Mouse (Mus musculus) intestine, postnatal 0 days (tissue): ENCODE measurements around the gene Mki67. TPM values are rescaled to one million over a fixed set of nuclear protein-coding genes. Genes with fewer than 3 reads are reported as not detected.
"Not testable (repeated sequence)": the region's sequence is repeated elsewhere in the genome, so short reads cannot be mapped to it uniquely, and the experiment has no call there.

Source experiments
- ATAC-seq: fragments of 200-750 bp; cut with Nextera tagmentation; 2 replicates; pipeline ENCODE4 v1.8.0; 2017; ENCODE audit warnings: mild to moderate bottlenecking, moderate TSS enrichment, moderate library complexity
- H3K27ac ChIP-seq: fragments of 300-500 bp; sonication (generic); 2 replicates; pipeline ENCODE4 v1.5.1; 2014; ENCODE audit warnings: mild to moderate bottlenecking, low read depth, low read length, moderate library complexity
- H3K27me3 ChIP-seq: fragments of 300-500 bp; sonication (generic); replicated peaks from 2 replicates; pipeline ENCODE4 v1.6.1; 2014; ENCODE audit warnings: low read length, mixed read lengths; ENCODE audit not compliant: control insufficient read depth, insufficient read depth
- H3K36me3 ChIP-seq: fragments of 300-500 bp; sonication (generic); 2 replicates; pipeline ENCODE4 v1.6.1; 2014; ENCODE audit warnings: mild to moderate bottlenecking, moderate library complexity; ENCODE audit not compliant: control insufficient read depth, insufficient read depth
- H3K4me1 ChIP-seq: fragments of 300-500 bp; sonication (generic); replicated peaks from 2 replicates; pipeline ENCODE4 v1.6.1; 2014; ENCODE audit warnings: antibody characterized with exemption, low read length, mixed read lengths; ENCODE audit not compliant: control insufficient read depth, insufficient read depth
- H3K4me2 ChIP-seq: fragments of 300-500 bp; sonication (generic); replicated peaks from 2 replicates; pipeline ENCODE4 v1.6.1; 2014; ENCODE audit warnings: low read depth, mild to moderate bottlenecking, moderate library complexity
- H3K4me3 ChIP-seq: fragments of 300-500 bp; sonication (generic); 2 replicates; pipeline ENCODE4 v1.5.1; 2014; ENCODE audit warnings: low read depth, low read length
- H3K9ac ChIP-seq: fragments of 300-500 bp; sonication (generic); 2 replicates; pipeline ENCODE4 v1.6.1; 2014; ENCODE audit warnings: mild to moderate bottlenecking, low read depth, low read length
- H3K9me3 ChIP-seq: fragments of 300-500 bp; sonication (generic); 2 replicates; pipeline ENCODE4 v1.6.1; 2016; ENCODE audit warnings: mixed run types; ENCODE audit not compliant: control insufficient read depth
- CTCF ChIP-seq: sonication (generic); IDR thresholded peaks from 2 replicates; pipeline ENCODE4 v1.5.1; 2016; ENCODE audit warnings: low read depth, mild to moderate bottlenecking, control low read depth, antibody characterized with exemption, moderate library complexity
- whole genome bisulfite sequencing: fragments of 180-500 bp; shearing (Covaris S2); extraction: QIAGEN DNeasy Blood & Tissue Kit; methylation state at CpG from one replicate; pipeline ENCODE4 v1.1.7; 2014; 5-methylcytosine and 5-hydroxymethylcytosine counted together
- polyA plus RNA-seq: library from polyadenylated mRNA; unstranded; fragments of >200 nt; fragmentation: Nextera tagmentation; extraction: Ambion mirVana; gene quantifications from 2 replicates; pipeline ENCODE4 v1.2.1, GENCODE M21; 2015

The Mki67 gene
- polyA plus RNA-seq, 1 experiment from 2014 or later: 9.0 TPM

- Histone ChIP-seq H3K9ac (no peak overlapping the region), H3K27me3 (no peaks in the 10 kb centered on the region), H3K27ac (no peak overlapping the region), H3K4me2 (no peak overlapping the region), H3K4me3 (no peak overlapping the region), H3K9me3 (no peaks in the 10 kb centered on the region), H3K4me1 (no peaks in the 10 kb centered on the region), H3K36me3 (peaks cover 48% of the 10 kb centered on the region)
- no peak for ATAC-seq
- no peak for TF ChIP-seq CTCF
- 85% methylated on average over 4 of the region's 4 CpGs for WGBS
These were observed 20.0 kb downstream of the Mki67 start for GRCm38 (mm10) chr7:135696127-135696526.

- Histone ChIP-seq H3K4me2 (no peak overlapping the region), H3K9ac (no peak overlapping the region), H3K4me3 (no peak overlapping the region), H3K9me3 (no peaks in the 10 kb centered on the region), H3K27ac (no peak overlapping the region; the same call in 1 of the 2 replicates), H3K27me3 (no peaks in the 10 kb centered on the region), H3K4me1 (no peaks in the 10 kb centered on the region), H3K36me3 (peaks cover 47% of the 10 kb centered on the region)
- WGBS: 95% methylated on average over 5 of the region's 5 CpGs
- ATAC-seq: no peak
- TF ChIP-seq CTCF: no peak
These were observed 21.4 kb downstream of the Mki67 start for GRCm38 (mm10) chr7:135694796-135695195.

- WGBS: 91% methylated on average over 4 of the region's 4 CpGs
- no peak overlapping the region for H3K4me2 ChIP-seq
- no peaks in the 10 kb centered on the region for H3K27me3 ChIP-seq
- no peak overlapping the region for H3K4me3 ChIP-seq
- no peaks in the 10 kb centered on the region for H3K9me3 ChIP-seq
- no peak for TF ChIP-seq CTCF
- no peak for ATAC-seq
- H3K4me1 ChIP-seq: no peaks in the 10 kb centered on the region
- no peak overlapping the region for H3K9ac ChIP-seq
- H3K36me3 ChIP-seq: peaks cover 52% of the 10 kb centered on the region
- no peak overlapping the region for H3K27ac ChIP-seq
These were observed 22.0 kb downstream of the Mki67 start for GRCm38 (mm10) chr7:135694130-135694529.

- H3K36me3 ChIP-seq: peaks cover 72% of the 10 kb centered on the region
- H3K4me2 ChIP-seq: no peak overlapping the region
- no peak for TF ChIP-seq CTCF
- H3K4me3 ChIP-seq: no peak overlapping the region
- no peaks in the 10 kb centered on the region for H3K4me1 ChIP-seq
- H3K27ac ChIP-seq: no peak overlapping the region
- no peaks in the 10 kb centered on the region for H3K9me3 ChIP-seq
- 86% methylated on average over 5 of the region's 5 CpGs for WGBS
- ATAC-seq: no peak
- H3K27me3 ChIP-seq: no peaks in the 10 kb centered on the region
- H3K9ac ChIP-seq: no peak overlapping the region
These were observed 24.2 kb downstream of the Mki67 start for GRCm38 (mm10) chr7:135691941-135692340.

GRCm38 (mm10) chr7:135689396-135689795 lies 26.8 kb downstream of the Mki67 start:
- peaks cover 69% of the 10 kb centered on the region for H3K36me3 ChIP-seq
- no peaks in the 10 kb centered on the region for H3K27me3 ChIP-seq
- TF ChIP-seq CTCF: no peak
- H3K4me3 ChIP-seq: no peak overlapping the region
- no peaks in the 10 kb centered on the region for H3K9me3 ChIP-seq
- 91% methylated on average over 7 of the region's 7 CpGs for WGBS
- no peak overlapping the region for H3K27ac ChIP-seq
- H3K9ac ChIP-seq: no peak overlapping the region
- H3K4me1 ChIP-seq: no peaks in the 10 kb centered on the region
- no peak overlapping the region for H3K4me2 ChIP-seq
- no peak for ATAC-seq

GRCm38 (mm10) chr7:135684938-135685337 lies 31.2 kb downstream of the Mki67 start:
- peaks cover 42% of the 10 kb centered on the region for H3K36me3 ChIP-seq
- no peak for ATAC-seq

GRCm38 (mm10) chr7:135684098-135684497 lies 32.1 kb downstream of the Mki67 start:
- 53% methylated on average over 4 of the region's 4 CpGs for WGBS
- not testable (repeated sequence) for H3K27me3 ChIP-seq, H3K27ac ChIP-seq, H3K4me3 ChIP-seq, H3K9me3 ChIP-seq, H3K4me2 ChIP-seq, H3K9ac ChIP-seq, H3K4me1 ChIP-seq, ATAC-seq
- H3K36me3 ChIP-seq: peaks cover 37% of the 10 kb centered on the region

More at GRCm38 (mm10) chr7:135684938-135685337, 31.2 kb downstream of the Mki67 start:
- no peak overlapping the region for H3K27ac ChIP-seq
- H3K27me3 ChIP-seq: no peaks in the 10 kb centered on the region
- TF ChIP-seq CTCF: no peak
- no peak overlapping the region for H3K9ac ChIP-seq
- H3K9me3 ChIP-seq: no peaks in the 10 kb centered on the region
- H3K4me1 ChIP-seq: no peaks in the 10 kb centered on the region
- no peak overlapping the region for H3K4me3 ChIP-seq
- 82% methylated on average over 7 of the region's 7 CpGs for WGBS
- H3K4me2 ChIP-seq: no peak overlapping the region
